In the genomic region with DNA sequence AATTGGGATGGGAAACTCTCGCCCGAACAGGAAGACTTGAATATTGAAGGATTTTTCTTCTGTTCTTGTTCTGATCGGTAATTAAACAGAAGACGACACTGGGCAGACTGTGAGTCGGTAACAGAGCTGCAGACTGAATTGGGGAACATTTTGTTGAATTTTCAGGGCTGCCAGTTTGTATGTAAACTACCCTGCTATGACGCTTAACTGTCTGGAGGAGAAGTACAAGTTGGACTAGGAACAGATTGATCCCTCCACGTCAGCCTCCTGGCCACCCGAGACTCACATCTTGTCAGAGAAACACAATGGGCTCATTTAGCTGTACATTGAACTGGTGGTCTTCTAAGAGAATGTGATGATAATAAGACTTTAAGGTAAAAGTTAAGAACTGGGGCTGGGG, we compare ENCODE assay signal across 28 mouse cellular contexts. TPM values are rescaled to one million over a fixed set of nuclear protein-coding genes. Genes with fewer than 3 reads are reported as not detected.
DNase-seq lines count a peak whose midpoint lies in the region; ATAC-seq and TF ChIP-seq lines count a peak whose summit lies in the region.
"Had no signal": no experiment of that assay in that cellular context is flagged by ENCODE, and none has a peak within 500 bp of the region (broad histone marks: within the 10 kb centered on the region; RNA-seq: fewer than 3 reads in every experiment).

No protein-coding gene starts in this region.

- H3K27me3 ChIP-seq in forebrain, postnatal 0 days (ENCODE audit: insufficient read depth, low read length): no peaks in the 10 kb centered on the region
- H3K27me3 ChIP-seq in forebrain, embryonic 10.5 days (ENCODE audit: poor library complexity, severe bottlenecking): no peaks in the 10 kb centered on the region
- H3K27me3 ChIP-seq in liver, postnatal 0 days (ENCODE audit: insufficient read depth, low read length): no peaks in the 10 kb centered on the region
- H3K27me3 ChIP-seq in kidney, embryonic 15.5 days: no peaks in the 10 kb centered on the region
- H3K27me3 ChIP-seq: embryonic facial prominence, embryonic 12.5 days; embryonic facial prominence, embryonic 15.5 days; forebrain, embryonic 12.5 days; forebrain, embryonic 15.5 days; heart, embryonic 13.5 days; Patski had no signal

- 66% methylated on average over 8 of the region's 8 CpGs for WGBS in forebrain, postnatal 0 days
- 89% methylated on average over 8 of the region's 8 CpGs for WGBS in forebrain, embryonic 10.5 days
- 85% methylated on average over 8 of the region's 8 CpGs for WGBS in liver, postnatal 0 days (ENCODE audit: insufficient replicate concordance)
- 90% methylated on average over 8 of the region's 8 CpGs for WGBS in kidney, embryonic 15.5 days

- TF ChIP-seq CTCF in forebrain, postnatal 0 days (IDR thresholded peaks at IDR 0.05; ENCODE audit: low read depth): no peak
- no peak for TF ChIP-seq CTCF in layer of hippocampus, adult 2 months (conservative IDR thresholded peaks at IDR 0.05)
- no peak for TF ChIP-seq CTCF in liver, postnatal 0 days (IDR thresholded peaks at IDR 0.05; ENCODE audit: low read depth)

- no peak overlapping the region for H3K4me2 ChIP-seq in forebrain, postnatal 0 days (ENCODE audit: low read depth)
- H3K4me2 ChIP-seq in liver, postnatal 0 days (ENCODE audit: low read depth, low read length): no peak overlapping the region
- no peak overlapping the region for H3K4me2 ChIP-seq in kidney, embryonic 15.5 days
- H3K4me2 ChIP-seq: embryonic facial prominence, embryonic 12.5 days; embryonic facial prominence, embryonic 15.5 days; forebrain, embryonic 12.5 days; forebrain, embryonic 15.5 days; heart, embryonic 13.5 days; hindbrain, embryonic 14.5 days had no signal

- H3K4me3 ChIP-seq in forebrain, postnatal 0 days (ENCODE audit: low read depth, low read length): no peak overlapping the region
- H3K4me3 ChIP-seq in forebrain, embryonic 10.5 days: no peak overlapping the region
- no peak overlapping the region for H3K4me3 ChIP-seq in layer of hippocampus, adult 2 months
- H3K4me3 ChIP-seq in brown adipose tissue, adult 24 weeks (ENCODE audit: insufficient read depth, low read depth, low read length): no peak overlapping the region
- H3K4me3 ChIP-seq in liver, postnatal 0 days (ENCODE audit: low read depth, low read length): no peak overlapping the region
- H3K4me3 ChIP-seq in kidney, embryonic 15.5 days (replicated peaks): no peak overlapping the region
- H3K4me3 ChIP-seq: embryonic facial prominence, embryonic 12.5 days; embryonic facial prominence, embryonic 15.5 days; forebrain, embryonic 12.5 days; forebrain, embryonic 15.5 days; heart, adult 2 months; heart, embryonic 10.5 days; heart, embryonic 13.5 days had no signal

- no peak for ATAC-seq in forebrain, postnatal 0 days
- ATAC-seq in liver, postnatal 0 days: no peak
- no peak for ATAC-seq in kidney, embryonic 15.5 days (replicated peaks; ENCODE audit: low FRiP score)
- ATAC-seq: forebrain, embryonic 15.5 days; hindbrain, postnatal 0 days; Patski had no signal

- H3K9ac ChIP-seq in forebrain, postnatal 0 days: no peak overlapping the region
- H3K9ac ChIP-seq in liver, postnatal 0 days (replicated peaks): no peak overlapping the region
- no peak overlapping the region for H3K9ac ChIP-seq in kidney, embryonic 15.5 days
- H3K9ac ChIP-seq: embryonic facial prominence, embryonic 12.5 days; embryonic facial prominence, embryonic 15.5 days; forebrain, embryonic 12.5 days; forebrain, embryonic 15.5 days; heart, embryonic 13.5 days; hindbrain, embryonic 14.5 days had no signal

- no peak overlapping the region; the same call in 1 of the 2 replicates for H3K27ac ChIP-seq in forebrain, postnatal 0 days (ENCODE audit: low read depth, low read length)
- H3K27ac ChIP-seq in forebrain, embryonic 10.5 days: no peak overlapping the region
- peak overlapping the region; percentile 77; the same call in 1 of the 2 replicates for H3K27ac ChIP-seq in layer of hippocampus, adult 2 months
- peak overlapping the region; percentile 46 for H3K27ac ChIP-seq in brown adipose tissue, adult 24 weeks (replicated peaks; ENCODE audit: low read depth, low read length)
- H3K27ac ChIP-seq in liver, postnatal 0 days (ENCODE audit: low read depth): no peak overlapping the region
- H3K27ac ChIP-seq in kidney, embryonic 15.5 days: no peak overlapping the region
- H3K27ac ChIP-seq: embryonic facial prominence, embryonic 12.5 days; embryonic facial prominence, embryonic 15.5 days; forebrain, embryonic 12.5 days; forebrain, embryonic 15.5 days; heart, embryonic 10.5 days; heart, embryonic 13.5 days; hindbrain, embryonic 14.5 days; hindbrain, postnatal 0 days had no signal

- H3K9me3 ChIP-seq in forebrain, postnatal 0 days (ENCODE audit: low read length): no peaks in the 10 kb centered on the region
- no peaks in the 10 kb centered on the region; the same call in 1 of the 2 replicates for H3K9me3 ChIP-seq in forebrain, embryonic 10.5 days
- H3K9me3 ChIP-seq in liver, postnatal 0 days (ENCODE audit: low read length): no peaks in the 10 kb centered on the region
- H3K9me3 ChIP-seq in kidney, embryonic 15.5 days (replicated peaks): no peaks in the 10 kb centered on the region
- H3K9me3 ChIP-seq: embryonic facial prominence, embryonic 12.5 days; embryonic facial prominence, embryonic 15.5 days; forebrain, embryonic 12.5 days; forebrain, embryonic 15.5 days; G1E; heart, embryonic 10.5 days; heart, embryonic 13.5 days had no signal

- H3K4me1 ChIP-seq in forebrain, postnatal 0 days (ENCODE audit: insufficient read depth): peaks cover 10% of the 10 kb centered on the region; the same call in 1 of the 2 replicates
- peaks cover 21% of the 10 kb centered on the region for H3K4me1 ChIP-seq in forebrain, embryonic 10.5 days
- peaks cover 22% of the 10 kb centered on the region for H3K4me1 ChIP-seq in brown adipose tissue, adult 24 weeks (ENCODE audit: control insufficient read depth, insufficient read depth, insufficient read length, low read length)
- peaks cover 31% of the 10 kb centered on the region for H3K4me1 ChIP-seq in liver, postnatal 0 days (ENCODE audit: insufficient read depth)
- peaks cover 31% of the 10 kb centered on the region for H3K4me1 ChIP-seq in kidney, embryonic 15.5 days

- no peak for TF ChIP-seq EP300 in liver, postnatal 0 days (IDR thresholded peaks at IDR 0.05; ENCODE audit: low read depth)

- peaks cover 17% of the 10 kb centered on the region for H3K36me3 ChIP-seq in forebrain, postnatal 0 days (ENCODE audit: insufficient read depth)
- H3K36me3 ChIP-seq in forebrain, embryonic 10.5 days (replicated peaks): peaks cover 40% of the 10 kb centered on the region
- peaks cover 28% of the 10 kb centered on the region for H3K36me3 ChIP-seq in liver, postnatal 0 days (replicated peaks; ENCODE audit: insufficient read depth, low read length)
- H3K36me3 ChIP-seq in kidney, embryonic 15.5 days: peaks cover 34% of the 10 kb centered on the region

- peak; percentile 13 for DNase-seq in forebrain, postnatal 0 days
- DNase-seq in forebrain, embryonic 10.5 days (ENCODE audit: extremely low spot score, low spot score): no peak
- peak; percentile 28 to 55 for DNase-seq in layer of hippocampus, adult 2 months (ENCODE audit: low spot score in 2 of 2)
- no peak for DNase-seq in layer of hippocampus, postnatal 10 days (ENCODE audit: low spot score in 2 of 2)
- DNase-seq in layer of hippocampus, postnatal 14 days (ENCODE audit: low spot score in 2 of 2): peak; percentile 10 to 54
- DNase-seq in liver, postnatal 0 days: no peak
- DNase-seq: adrenal gland, postnatal 10 days; adrenal gland, postnatal 36 days; cerebellum, adult 11-12 months; cerebellum, adult 8-10 months; cerebellum, postnatal 14 days; gastrocnemius, postnatal 10 days; gastrocnemius, postnatal 36 days; heart, adult 2 months; heart, postnatal 14 days; heart, postnatal 4 days had no signal

RNA-seq across cellular contexts. Expression of gene Elk4, which starts 5.5 kb away (rescaled TPM):
- total RNA-seq in forebrain, postnatal 0 days (2014; rRNA removed): 18.6 and 25.5 TPM in 2 replicates
- 8.0 and 8.2 TPM in 2 replicates for polyA plus RNA-seq in forebrain, postnatal 0 days (2015; fragmentation: Nextera tagmentation; extraction: Ambion mirVana)
- 12.0 and 13.8 TPM in 2 replicates for polyA plus RNA-seq in forebrain, embryonic 10.5 days (2016; fragmentation: Nextera tagmentation; extraction: Ambion mirVana)
- total RNA-seq in layer of hippocampus, adult 2 months (2021): 10 to 100 TPM; 51.8 to 59.2 TPM
- 10 to 100 TPM; 60.1 to 61.6 TPM for total RNA-seq in layer of hippocampus, postnatal 10 days (2021)
- polyA plus RNA-seq in brown adipose tissue, adult 24 weeks (2012; ENCODE audit: insufficient read depth, insufficient read length, missing spikeins): 38.8 and 47.3 TPM in 2 replicates
- total RNA-seq in layer of hippocampus, postnatal 14 days (2021): 10 to 100 TPM; 59.1 to 60.4 TPM
- 10.7 and 14.6 TPM in 2 replicates for polyA plus RNA-seq in liver, postnatal 0 days (2015; fragmentation: Nextera tagmentation; extraction: Ambion mirVana)
- 24.1 and 25.8 TPM in 2 replicates for polyA plus RNA-seq in kidney, embryonic 15.5 days (2015; fragmentation: Nextera tagmentation; extraction: Ambion mirVana)

RNA-seq across cellular contexts. Expression of gene Slc45a3, which starts 50.1 kb away (rescaled TPM):
- total RNA-seq in forebrain, postnatal 0 days (2014; rRNA removed): 0.85 and 0.86 TPM in 2 replicates
- polyA plus RNA-seq in forebrain, postnatal 0 days (2015; fragmentation: Nextera tagmentation; extraction: Ambion mirVana): 0.69 and 0.78 TPM in 2 replicates
- 9.0 and 9.3 TPM in 2 replicates for polyA plus RNA-seq in forebrain, embryonic 10.5 days (2016; fragmentation: Nextera tagmentation; extraction: Ambion mirVana)
- under 1 TPM; 0.41 to 0.64 TPM for total RNA-seq in layer of hippocampus, adult 2 months (2021)
- total RNA-seq in layer of hippocampus, postnatal 10 days (2021): under 1 TPM; 0.13 to 0.48 TPM
- polyA plus RNA-seq in brown adipose tissue, adult 24 weeks (2012; ENCODE audit: insufficient read depth, insufficient read length, missing spikeins): 0.44 TPM in 1 of 2 replicates, not detected in the other
- 1 to 10 TPM; 2.0 to 2.6 TPM for total RNA-seq in layer of hippocampus, postnatal 14 days (2021)
- 4.3 and 6.0 TPM in 2 replicates for polyA plus RNA-seq in liver, postnatal 0 days (2015; fragmentation: Nextera tagmentation; extraction: Ambion mirVana)
- polyA plus RNA-seq in kidney, embryonic 15.5 days (2015; fragmentation: Nextera tagmentation; extraction: Ambion mirVana): 7.9 and 9.1 TPM in 2 replicates

RNA-seq across cellular contexts. Expression of gene Mfsd4a, which starts 55.0 kb away (rescaled TPM):
- total RNA-seq in forebrain, postnatal 0 days (2014; rRNA removed): 2.8 and 3.2 TPM in 2 replicates
- 4.6 and 8.1 TPM in 2 replicates for polyA plus RNA-seq in forebrain, postnatal 0 days (2015; fragmentation: Nextera tagmentation; extraction: Ambion mirVana)
- 11.1 and 13.0 TPM in 2 replicates for polyA plus RNA-seq in forebrain, embryonic 10.5 days (2016; fragmentation: Nextera tagmentation; extraction: Ambion mirVana)
- total RNA-seq in layer of hippocampus, adult 2 months (2021): 10 to 100 TPM; 73.9 to 77.9 TPM
- 10 to 100 TPM; 32.1 to 33.6 TPM for total RNA-seq in layer of hippocampus, postnatal 10 days (2021)
- polyA plus RNA-seq in brown adipose tissue, adult 24 weeks (2012; ENCODE audit: insufficient read depth, insufficient read length, missing spikeins): 0.44 and 1.8 TPM in 2 replicates
- total RNA-seq in layer of hippocampus, postnatal 14 days (2021): 10 to 100 TPM; 42.8 to 50.7 TPM
- 2.3 and 2.8 TPM in 2 replicates for polyA plus RNA-seq in liver, postnatal 0 days (2015; fragmentation: Nextera tagmentation; extraction: Ambion mirVana)
- 15.6 and 15.8 TPM in 2 replicates for polyA plus RNA-seq in kidney, embryonic 15.5 days (2015; fragmentation: Nextera tagmentation; extraction: Ambion mirVana)
- polyA plus RNA-seq: G1E had no signal

Comparison
In these comparisons a context has a peak if more than half of its experiments do, and no peak if none do; other contexts are left out.
1. DNase-seq: peak in forebrain, postnatal 0 days (single experiment), layer of hippocampus, adult 2 months (2 of 2) and layer of hippocampus, postnatal 14 days (2 of 2); none in forebrain, embryonic 10.5 days (single experiment), layer of hippocampus, postnatal 10 days (0 of 2) and liver, postnatal 0 days (single experiment).
2. H3K27ac ChIP-seq: peak in layer of hippocampus, adult 2 months (single experiment) and brown adipose tissue, adult 24 weeks (single experiment); none in forebrain, postnatal 0 days (single experiment), forebrain, embryonic 10.5 days (single experiment), liver, postnatal 0 days (single experiment) and kidney, embryonic 15.5 days (single experiment).